Mouse (Mus musculus) liver, postnatal 0 days (tissue): ENCODE results near the gene Pinlyp.

Source experiments
- CTCF ChIP-seq: sonication (generic); IDR thresholded peaks from 2 replicates; pipeline ENCODE4 v1.5.1; 2016; ENCODE audit warnings: antibody characterized with exemption, low read depth
- EP300 ChIP-seq: IDR thresholded peaks from 2 replicates; pipeline ENCODE4 v1.6.1; 2016; ENCODE audit warnings: antibody characterized with exemption, low read depth, mild to moderate bottlenecking

GRCm38 (mm10) chr7:24505447-24506064 is 40.4 kb downstream of the Pinlyp start:
- TF ChIP-seq EP300 (no peak), CTCF (no peak)
